Mouse (Mus musculus) cerebellum, postnatal 10 days (tissue): ENCODE measurements around the gene Trim58.

Experiments used
- DNase-seq, 2 experiments: peaks; one replicate each; pipeline ENCODE4 v3.0.0; 2021; ENCODE audit warnings: mixed read lengths in 2 of 2

Gene Trim58

DNA sequence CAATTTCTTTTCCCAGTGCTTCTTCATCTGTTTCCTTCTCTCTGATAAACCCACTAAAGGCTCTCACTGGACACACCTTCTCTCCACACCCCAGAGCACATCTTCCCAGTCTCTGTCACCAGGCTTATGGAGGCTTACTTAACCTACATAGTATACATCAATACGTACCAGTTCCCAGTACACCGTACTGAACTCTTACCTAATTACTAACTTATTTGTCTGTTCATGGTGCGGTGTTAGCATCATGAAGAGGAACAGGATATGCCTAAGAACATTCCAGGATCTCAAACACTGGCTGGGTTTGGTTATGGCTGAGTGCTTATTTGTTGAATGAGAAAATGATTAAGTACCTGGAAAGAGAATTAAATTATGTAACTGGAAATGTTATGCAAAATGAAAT is 14.9 kb downstream of the Trim58 start:
- no peak for DNase-seq

GRCm38 (mm10) chr11:58658596-58658995 is 18.3 kb downstream of the Trim58 start, which contains the start of gene Olfr322:
Gene Olfr322, plus strand, starts transcription at chr11:58658782.
- DNase-seq, result no peak

DNA sequence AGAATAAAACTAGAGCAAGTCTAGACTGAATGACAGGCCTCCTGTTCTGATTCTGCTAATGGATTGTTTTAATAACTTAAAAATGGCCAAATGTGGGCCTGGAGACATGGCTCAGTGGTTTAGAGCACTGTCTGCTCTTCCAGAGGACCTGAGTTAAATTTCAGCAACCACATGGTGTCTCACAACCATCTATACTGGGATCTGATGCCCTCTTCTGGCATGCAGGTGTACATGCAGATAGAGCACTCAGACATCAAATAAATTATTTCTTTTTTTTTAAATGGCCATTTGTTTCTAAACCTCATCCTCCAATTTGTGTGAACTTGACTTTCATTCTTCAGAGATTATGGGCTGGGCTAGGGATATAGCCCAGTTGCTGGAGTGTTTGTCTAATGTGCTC is 29.0 kb downstream of the Trim58 start:
- no peak for DNase-seq

GRCm38 (mm10) chr11:58671825-58672224 is 31.6 kb downstream of the Trim58 start:
- no peak for DNase-seq

DNA sequence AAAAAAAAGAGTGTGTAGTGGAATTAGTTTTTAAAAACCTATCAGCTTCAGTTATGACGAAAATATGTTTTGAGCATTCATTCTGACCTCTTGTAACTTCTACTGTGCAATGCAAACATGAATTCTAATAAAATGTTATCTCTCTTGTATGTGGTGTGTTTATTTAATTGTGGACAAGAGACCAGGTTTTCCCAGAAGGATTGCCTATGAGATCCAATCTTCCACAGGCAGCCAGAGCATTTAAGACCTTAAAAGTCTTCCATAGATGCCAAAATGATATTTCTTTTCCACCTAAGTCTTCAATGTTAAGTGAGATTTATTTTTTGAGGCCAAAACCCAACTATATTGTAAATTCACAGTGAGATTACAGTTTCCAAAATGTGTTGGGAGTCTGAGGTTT is 40.5 kb downstream of the Trim58 start, which contains the start of gene Olfr320:
Gene Olfr320, plus strand, starts transcription at position 301 of the 400 bp plus-strand sequence.
- DNase-seq, result no peak

DNA sequence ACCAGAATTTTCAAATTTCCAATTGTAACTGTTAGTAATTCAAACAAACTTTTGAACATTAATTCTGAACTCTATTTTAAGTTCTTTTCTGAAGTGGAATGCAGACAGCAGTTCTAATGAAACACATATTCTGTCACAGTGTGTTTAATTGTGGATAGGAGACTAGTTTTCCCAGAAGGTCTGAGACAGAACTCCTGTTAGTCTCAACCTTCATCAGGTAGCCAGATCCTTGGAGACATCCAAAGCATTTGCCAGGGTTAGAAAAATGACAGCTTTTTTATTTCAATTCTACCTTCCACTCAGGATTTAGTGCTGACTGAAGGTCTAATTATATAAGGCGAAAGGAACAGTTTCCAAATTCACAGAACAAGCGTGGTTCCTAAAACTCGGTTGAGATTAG is 58.6 kb downstream of the Trim58 start, which contains the start of gene Olfr319:
Gene Olfr319, plus strand, starts transcription at position 301 of the 400 bp plus-strand sequence.
- DNase-seq, result no peak
